In the genomic region with DNA sequence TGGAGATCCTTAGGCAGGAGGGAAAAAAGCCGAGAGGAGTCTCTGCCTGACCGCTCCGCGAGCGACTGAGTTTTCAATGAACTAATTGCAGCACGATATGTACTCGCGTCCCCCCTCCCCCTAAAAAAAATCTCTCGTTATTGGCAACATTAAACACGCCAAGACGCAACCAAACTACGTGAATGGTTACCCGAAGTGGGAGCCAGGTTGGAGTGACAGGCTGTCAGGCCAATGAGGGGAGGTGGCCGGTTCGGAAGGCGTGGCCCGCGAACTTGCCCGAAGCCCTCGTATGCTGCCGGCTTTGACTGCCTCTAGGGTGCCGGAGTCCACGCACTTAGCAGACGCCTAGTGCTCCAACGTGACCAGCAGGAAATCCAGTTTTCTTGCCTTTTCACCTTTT, we compare ENCODE assay signal across 8 mouse cellular contexts. TPM values are rescaled to one million over a fixed set of nuclear protein-coding genes. Genes with fewer than 3 reads are reported as not detected.
DNase-seq lines count a peak whose midpoint lies in the region; ATAC-seq and TF ChIP-seq lines count a peak whose summit lies in the region.

Gene Hmgn5, minus strand, starts transcription at position 122 of the 400 bp plus-strand sequence.

- H3K4me1 ChIP-seq in MEL (ENCODE audit: control insufficient read depth in 1 of 2, insufficient read depth in 2 of 2, low read length in 2 of 2), result peaks cover 4 to 7% of the 10 kb centered on the region in 2 experiments
- H3K4me1 ChIP-seq in cerebellum, adult 2 months (ENCODE audit: control insufficient read depth, insufficient read depth, low read length), result no peaks in the 10 kb centered on the region
- H3K4me1 ChIP-seq in lung, postnatal 0 days (ENCODE audit: insufficient read depth, low read depth, low read length), result no peaks in the 10 kb centered on the region

- peak; percentile 100 for DNase-seq in MEL (ENCODE audit: low read depth, low spot score)
- peak; percentile 91 to 93 for DNase-seq in cerebellum, adult 2 months
- peak; percentile 92 for DNase-seq in forelimb bud, embryonic 11.5 days (ENCODE audit: low read depth, low spot score)
- peak; percentile 90 for DNase-seq in layer of hippocampus, adult 9-11 months
- DNase-seq in lung, postnatal 0 days (ENCODE audit: low spot score), result peak; percentile 94
- peak; percentile 78 for DNase-seq in ovary, postnatal 14 days (ENCODE audit: low spot score)
- peak; percentile 93 for DNase-seq in thymus, postnatal 14 days

- H3K9ac ChIP-seq in MEL (ENCODE audit: control insufficient read depth, low read depth, low read length, poor library complexity, severe bottlenecking), result peak within 1 kb of the TSS; percentile 86
- peak within 1 kb of the TSS; percentile 39 for H3K9ac ChIP-seq in lung, postnatal 0 days (replicated peaks; ENCODE audit: low read depth)

- peak within 1 kb of the TSS; percentile 63 to 71 for H3K4me3 ChIP-seq in MEL (ENCODE audit: control insufficient read depth in 1 of 2, insufficient read depth in 1 of 2, low read depth in 2 of 2, low read length in 2 of 2)
- H3K4me3 ChIP-seq in cerebellum, adult 2 months (replicated peaks; ENCODE audit: insufficient read depth, low read depth, low read length), result peak within 1 kb of the TSS; percentile 55
- peak within 1 kb of the TSS; percentile 52 for H3K4me3 ChIP-seq in lung, postnatal 0 days (ENCODE audit: low read depth, low read length)

- peak within 1 kb of the TSS; percentile 55 for H3K4me2 ChIP-seq in lung, postnatal 0 days (replicated peaks; ENCODE audit: low read depth, low read length)

- no peak for TF ChIP-seq CTCF in MEL (IDR thresholded peaks at IDR 0.05 in 2 of 3, conservative IDR thresholded peaks at IDR 0.05 in 1 of 3; ENCODE audit: control insufficient read depth in 1 of 3, insufficient read depth in 1 of 3, low read depth in 2 of 3, low read length in 3 of 3, poor library complexity in 1 of 3, severe bottlenecking in 1 of 3)
- no peak for TF ChIP-seq CTCF in cerebellum, adult 2 months (IDR thresholded peaks at IDR 0.05; ENCODE audit: borderline replicate concordance, insufficient read depth, low read depth, low read length)
- no peak; the same call in 1 of the 2 replicates for TF ChIP-seq CTCF in lung, postnatal 0 days (IDR thresholded peaks at IDR 0.05)

- peak; percentile 87 to 97 for TF ChIP-seq POLR2A in MEL (IDR thresholded peaks at IDR 0.05; ENCODE audit: control insufficient read depth in 1 of 2, insufficient read depth in 1 of 2, low read depth in 1 of 2, low read length in 2 of 2, poor library complexity in 1 of 2)
- no peak for TF ChIP-seq POLR2A in cerebellum, adult 2 months (IDR thresholded peaks at IDR 0.05; ENCODE audit: borderline replicate concordance, insufficient read depth, low read length)

- H3K36me3 ChIP-seq in MEL (ENCODE audit: control insufficient read depth in 1 of 2, insufficient read depth in 2 of 2, low read length in 2 of 2), result peaks cover 0 to 9% of the 10 kb centered on the region in 2 experiments; a peak in 2 of 4 replicates
- no peaks in the 10 kb centered on the region for H3K36me3 ChIP-seq in lung, postnatal 0 days (ENCODE audit: insufficient read depth, low read length)

- H3K79me2 ChIP-seq in MEL (ENCODE audit: control insufficient read depth, insufficient read depth, low read length, poor library complexity), result peaks cover 8% of the 10 kb centered on the region; the same call in 1 of the 2 replicates

- no peaks in the 10 kb centered on the region for H3K9me3 ChIP-seq in MEL (replicated peaks; ENCODE audit: insufficient read depth, low read length)
- no peaks in the 10 kb centered on the region for H3K9me3 ChIP-seq in lung, postnatal 0 days (ENCODE audit: low read length)

- 13% methylated on average over 25 of the region's 25 CpGs for WGBS in cerebellum, adult 2 months
- 20% methylated on average over 25 of the region's 25 CpGs for WGBS in lung, postnatal 0 days

- TF ChIP-seq EP300 in MEL (IDR thresholded peaks at IDR 0.05; ENCODE audit: low read depth in 1 of 2, low read length in 2 of 2), result no peak
- TF ChIP-seq EP300 in lung, postnatal 0 days (IDR thresholded peaks at IDR 0.05), result no peak

- no peaks in the 10 kb centered on the region for H3K27me3 ChIP-seq in MEL (ENCODE audit: control insufficient read depth in 1 of 2, insufficient read depth in 2 of 2, low read length in 2 of 2)
- H3K27me3 ChIP-seq in cerebellum, adult 2 months (ENCODE audit: control insufficient read depth, insufficient read depth, low read length), result no peaks in the 10 kb centered on the region
- H3K27me3 ChIP-seq in lung, postnatal 0 days (replicated peaks; ENCODE audit: insufficient read depth, low read length), result no peaks in the 10 kb centered on the region

- H3K27ac ChIP-seq in MEL (ENCODE audit: control insufficient read depth, low read depth, low read length), result peak within 1 kb of the TSS; percentile 84
- H3K27ac ChIP-seq in cerebellum, adult 2 months (ENCODE audit: insufficient read depth, low read length), result no peak within 1 kb of the TSS
- peak within 1 kb of the TSS; percentile 68 for H3K27ac ChIP-seq in lung, postnatal 0 days (ENCODE audit: low read length)

- peak; percentile 95 to 96 for ATAC-seq in hematopoietic stem cell, adult 5-6 weeks (replicated peaks in 1 of 2; ENCODE audit: insufficient read depth in 1 of 2, low FRiP score in 2 of 2, low TSS enrichment in 1 of 2, low read depth in 1 of 2, poor library complexity in 2 of 2, severe bottlenecking in 2 of 2)
- peak; percentile 99 for ATAC-seq in lung, postnatal 0 days

- no peak for TF ChIP-seq RAD21 in MEL (IDR thresholded peaks at IDR 0.05; ENCODE audit: low read depth, low read length)

TF ChIP-seq in MEL, 35 proteins besides CTCF, POLR2A, EP300 and RAD21:
- no peak for TF ChIP-seq SIN3A (IDR thresholded peaks at IDR 0.05; ENCODE audit: low read length)
- peak; percentile 95 for TF ChIP-seq TBP (IDR thresholded peaks at IDR 0.05; ENCODE audit: low read depth, low read length)
- peak; percentile 80; the same call in 1 of the 2 replicates for TF ChIP-seq POLR2AphosphoS5 (IDR thresholded peaks at IDR 0.05; ENCODE audit: borderline replicate concordance, low read depth, low read length)
- no peak for TF ChIP-seq BHLHE40 (IDR thresholded peaks at IDR 0.05; ENCODE audit: borderline replicate concordance, low read depth, low read length)

RNA-seq across cellular contexts. Expression of gene Hmgn5, which starts in this region (rescaled TPM):
- total RNA-seq in MEL (2012; rRNA removed), result 9.8 and 13.8 TPM in 2 replicates
- 100 to 1,000 TPM; 102 to 164 TPM for polyA plus RNA-seq in MEL (2012; ENCODE audit: insufficient read depth in 1 of 2, insufficient read length in 2 of 2, low read depth in 1 of 2, low replicate concordance in 2 of 2, missing spikeins in 1 of 2)
- 6.2 and 8.6 TPM in 2 replicates for polyA plus RNA-seq in cerebellum, adult 2 months (2012; rRNA removed)
- total RNA-seq in hematopoietic stem cell, adult 5-6 weeks (2017), result 27.6 and 66.5 TPM in 2 replicates
- polyA plus RNA-seq in lung, postnatal 0 days (2015; fragmentation: Nextera tagmentation; extraction: Ambion mirVana), result 16.9 and 17.6 TPM in 2 replicates
